Mouse (Mus musculus) MEL (cell line): ENCODE measurements around the gene Slc29a3.

ENCODE experiments used
- CTCF ChIP-seq, 3 experiments: IDR thresholded peaks in 2 of 3; conservative IDR thresholded peaks in 1 of 3; 2 replicates each; pipeline ENCODE4 v1.5.1; 2011 to 2012; ENCODE audit warnings: low read length in 3 of 3, low read depth in 2 of 3, mild to moderate bottlenecking in 2 of 3, improper control_type of control experiment in 1 of 3, inconsistent platforms in 1 of 3, mixed read lengths in 1 of 3, moderate library complexity in 1 of 3; ENCODE audit not compliant: control insufficient read depth in 1 of 3, insufficient read depth in 1 of 3, poor library complexity in 1 of 3, severe bottlenecking in 1 of 3
- E2F4 ChIP-seq: IDR thresholded peaks from 2 replicates; pipeline ENCODE4 v1.6.1; 2011; ENCODE audit warnings: low read depth, low read length, improper control_type of control experiment, borderline replicate concordance
- EP300 ChIP-seq, 2 experiments: IDR thresholded peaks; 2 replicates each; pipeline ENCODE4 v1.6.1; 2011; ENCODE audit warnings: improper control_type of control experiment in 2 of 2, low read length in 2 of 2, low read depth in 1 of 2, mild to moderate bottlenecking in 1 of 2
- ETS1 ChIP-seq: IDR thresholded peaks from 2 replicates; pipeline ENCODE4 v1.6.1; 2012; ENCODE audit warnings: low read depth, mild to moderate bottlenecking, inconsistent platforms, low read length, improper control_type of control experiment, moderate library complexity
- GABPA ChIP-seq: IDR thresholded peaks from 2 replicates; pipeline ENCODE4 v1.6.1; 2012; ENCODE audit warnings: low read depth, mild to moderate bottlenecking, inconsistent platforms, low read length, improper control_type of control experiment, moderate library complexity
- GATA1 ChIP-seq: IDR thresholded peaks from 2 replicates; pipeline ENCODE4 v1.6.1; 2011; ENCODE audit warnings: low read depth, low read length, improper control_type of control experiment
- KAT2A ChIP-seq: conservative IDR thresholded peaks from 2 replicates; pipeline ENCODE4 v1.6.1; 2012; ENCODE audit warnings: low read depth, low read length, improper control_type of control experiment, inconsistent platforms
- MAFK ChIP-seq: IDR thresholded peaks from 2 replicates; pipeline ENCODE4 v1.6.1; 2011; ENCODE audit warnings: low read depth, mild to moderate bottlenecking, low read length, improper control_type of control experiment, borderline replicate concordance
- MAX ChIP-seq: IDR thresholded peaks from 2 replicates; pipeline ENCODE4 v1.6.1; 2011; ENCODE audit warnings: low read length, improper control_type of control experiment
- POLR2A ChIP-seq, 2 experiments: IDR thresholded peaks; 2 replicates each; pipeline ENCODE4 v1.6.1; 2011 to 2012; ENCODE audit warnings: low read length in 2 of 2, mild to moderate bottlenecking in 2 of 2, control low read depth in 1 of 2, improper control_type of control experiment in 1 of 2, low read depth in 1 of 2, moderate library complexity in 1 of 2; ENCODE audit not compliant: control insufficient read depth in 1 of 2, insufficient read depth in 1 of 2, poor library complexity in 1 of 2
- SMC3 ChIP-seq: IDR thresholded peaks from 2 replicates; pipeline ENCODE4 v1.6.1; 2011; ENCODE audit warnings: low read depth, low read length, improper control_type of control experiment
- ZNF384 ChIP-seq: IDR thresholded peaks from 2 replicates; pipeline ENCODE4 v1.6.1; 2012; ENCODE audit warnings: low read depth, mild to moderate bottlenecking, inconsistent platforms, low read length, improper control_type of control experiment

GRCm38 (mm10) chr10:60696975-60697374 lies 55.6 kb downstream of the Slc29a3 start:
- no peak for TF ChIP-seq MAX
- peak; percentile 79 to 87 (median 81) for TF ChIP-seq CTCF (IDR thresholded peaks at IDR 0.05 in 2 of 3, conservative IDR thresholded peaks at IDR 0.05 in 1 of 3; ENCODE audit: control insufficient read depth in 1 of 3, insufficient read depth in 1 of 3, low read depth in 2 of 3, low read length in 3 of 3, poor library complexity in 1 of 3, severe bottlenecking in 1 of 3)
- no peak for TF ChIP-seq EP300 (IDR thresholded peaks at IDR 0.05; ENCODE audit: low read depth in 1 of 2, low read length in 2 of 2)
- no peak for TF ChIP-seq ZNF384
- no peak for TF ChIP-seq KAT2A
- no peak for TF ChIP-seq POLR2A (IDR thresholded peaks at IDR 0.05; ENCODE audit: control insufficient read depth in 1 of 2, insufficient read depth in 1 of 2, low read depth in 1 of 2, low read length in 2 of 2, poor library complexity in 1 of 2)
- TF ChIP-seq ETS1 = no peak
- no peak for TF ChIP-seq E2F4
- no peak for TF ChIP-seq GATA1
- no peak for TF ChIP-seq GABPA
- TF ChIP-seq MAFK = no peak
- peak; percentile 67 for TF ChIP-seq SMC3
